Mouse (Mus musculus): ENCODE measurements around the gene Egln1. TPM values are rescaled to one million over a fixed set of nuclear protein-coding genes. Genes with fewer than 3 reads are reported as not detected.

The Egln1 gene
- polyA plus RNA-seq, 1 experiment from 2014 or later = 14.8 TPM

GRCm38 (mm10) chr8:124897386-124898250 is 51.5 kb downstream of the Egln1 start, which contains the start of the genes Exoc8 and Sprtn:
Gene Exoc8 (minus strand): TSS chr8:124897705.
Gene Sprtn (plus strand): TSS chr8:124897886.
- Histone ChIP-seq H3K4me3 (ENCODE audit: low read length) (peak within 1 kb of the TSS; percentile 97), H3K27me3 (replicated peaks; ENCODE audit: control insufficient read depth, insufficient read depth, low read length) (no peaks in the 10 kb centered on the region), H3K4me1 (ENCODE audit: control insufficient read depth, insufficient read depth, low read depth, low read length) (peaks cover 31% of the 10 kb centered on the region), H3K36me3 (ENCODE audit: control insufficient read depth, insufficient read depth, low read length) (peaks cover 30% of the 10 kb centered on the region), H3K27ac (ENCODE audit: low read depth, low read length) (peak within 1 kb of the TSS; percentile 87), H3K9ac (ENCODE audit: low read depth, low read length) (peak within 1 kb of the TSS; percentile 86), H3K4me2 (ENCODE audit: low read length) (peak within 1 kb of the TSS; percentile 93), H3K9me3 (ENCODE audit: control insufficient read depth, low read length) (no peaks in the 10 kb centered on the region)
- ATAC-seq = peak; percentile 93
- under 1% methylated on average over 108 of the region's 114 CpGs for WGBS

GRCm38 (mm10) chr8:124896632-124897385 is 52.3 kb downstream of the Egln1 start:
- no peaks in the 10 kb centered on the region for H3K9me3 ChIP-seq (ENCODE audit: control insufficient read depth, low read length)
- peak overlapping the region; percentile 86 for H3K4me2 ChIP-seq (ENCODE audit: low read length)
- ATAC-seq = peak; percentile 51
- peak overlapping the region; percentile 86 for H3K9ac ChIP-seq (ENCODE audit: low read depth, low read length)
- peak overlapping the region; percentile 87 for H3K27ac ChIP-seq (ENCODE audit: low read depth, low read length)
- H3K4me3 ChIP-seq (ENCODE audit: low read length) = peak overlapping the region; percentile 97
- H3K27me3 ChIP-seq (replicated peaks; ENCODE audit: control insufficient read depth, insufficient read depth, low read length) = no peaks in the 10 kb centered on the region
- H3K36me3 ChIP-seq (ENCODE audit: control insufficient read depth, insufficient read depth, low read length) = peaks cover 22% of the 10 kb centered on the region
- peaks cover 31% of the 10 kb centered on the region for H3K4me1 ChIP-seq (ENCODE audit: control insufficient read depth, insufficient read depth, low read depth, low read length)
- 1% methylated on average over 60 of the region's 60 CpGs for WGBS

GRCm38 (mm10) chr8:124896010-124896631 is 53.0 kb downstream of the Egln1 start:
- 82% methylated on average over 26 of the region's 26 CpGs for WGBS

GRCm38 (mm10) chr8:124892596-124892995 is 56.5 kb downstream of the Egln1 start:
- ATAC-seq = no peak
- H3K4me3 ChIP-seq (ENCODE audit: low read length) = no peak overlapping the region
- H3K9me3 ChIP-seq (ENCODE audit: control insufficient read depth, low read length) = no peaks in the 10 kb centered on the region; the same call in 1 of the 2 replicates
- 69% methylated on average over 3 of the region's 3 CpGs for WGBS
- H3K36me3 ChIP-seq (ENCODE audit: control insufficient read depth, insufficient read depth, low read length) = peaks cover 36% of the 10 kb centered on the region
- no peak overlapping the region for H3K4me2 ChIP-seq (ENCODE audit: low read length)
- no peak overlapping the region for H3K27ac ChIP-seq (ENCODE audit: low read depth, low read length)
- H3K4me1 ChIP-seq (ENCODE audit: control insufficient read depth, insufficient read depth, low read depth, low read length) = peaks cover 23% of the 10 kb centered on the region
- H3K9ac ChIP-seq (ENCODE audit: low read depth, low read length) = no peak overlapping the region
- H3K27me3 ChIP-seq (replicated peaks; ENCODE audit: control insufficient read depth, insufficient read depth, low read length) = no peaks in the 10 kb centered on the region

More at GRCm38 (mm10) chr8:124896010-124896631, 53.0 kb downstream of the Egln1 start:
- H3K9me3 ChIP-seq (ENCODE audit: control insufficient read depth, low read length) = no peaks in the 10 kb centered on the region
- peak overlapping the region; percentile 97 for H3K4me3 ChIP-seq (ENCODE audit: low read length)
- H3K9ac ChIP-seq (ENCODE audit: low read depth, low read length) = peak overlapping the region; percentile 86
- peaks cover 31% of the 10 kb centered on the region for H3K4me1 ChIP-seq (ENCODE audit: control insufficient read depth, insufficient read depth, low read depth, low read length)
- no peak overlapping the region for H3K27ac ChIP-seq (ENCODE audit: low read depth, low read length)
- no peaks in the 10 kb centered on the region for H3K27me3 ChIP-seq (replicated peaks; ENCODE audit: control insufficient read depth, insufficient read depth, low read length)
- H3K36me3 ChIP-seq (ENCODE audit: control insufficient read depth, insufficient read depth, low read length) = peaks cover 18% of the 10 kb centered on the region
- no peak for ATAC-seq
- peak overlapping the region; percentile 86 for H3K4me2 ChIP-seq (ENCODE audit: low read length)

GRCm38 (mm10) chr8:124888385-124888784 is 60.7 kb downstream of the Egln1 start:
- Histone ChIP-seq H3K9ac (ENCODE audit: low read depth, low read length) (no peak overlapping the region), H3K4me1 (ENCODE audit: control insufficient read depth, insufficient read depth, low read depth, low read length) (no peaks in the 10 kb centered on the region), H3K4me2 (ENCODE audit: low read length) (no peak overlapping the region), H3K27me3 (replicated peaks; ENCODE audit: control insufficient read depth, insufficient read depth, low read length) (no peaks in the 10 kb centered on the region), H3K4me3 (ENCODE audit: low read length) (no peak overlapping the region), H3K27ac (ENCODE audit: low read depth, low read length) (no peak overlapping the region), H3K36me3 (ENCODE audit: control insufficient read depth, insufficient read depth, low read length) (peaks cover 56% of the 10 kb centered on the region), H3K9me3 (ENCODE audit: control insufficient read depth, low read length) (no peaks in the 10 kb centered on the region; the same call in 1 of the 2 replicates)
- no peak for ATAC-seq
- 97% methylated on average over 5 of the region's 5 CpGs for WGBS

- WGBS = 86% methylated on average over 10 of the region's 10 CpGs
- H3K27ac ChIP-seq (ENCODE audit: low read depth, low read length) = no peak overlapping the region
- H3K4me3 ChIP-seq (ENCODE audit: low read length) = no peak overlapping the region
- no peaks in the 10 kb centered on the region for H3K27me3 ChIP-seq (replicated peaks; ENCODE audit: control insufficient read depth, insufficient read depth, low read length)
- no peak overlapping the region for H3K9ac ChIP-seq (ENCODE audit: low read depth, low read length)
- no peaks in the 10 kb centered on the region for H3K9me3 ChIP-seq (ENCODE audit: control insufficient read depth, low read length)
- H3K4me1 ChIP-seq (ENCODE audit: control insufficient read depth, insufficient read depth, low read depth, low read length) = no peaks in the 10 kb centered on the region
- no peak overlapping the region for H3K4me2 ChIP-seq (ENCODE audit: low read length)
- H3K36me3 ChIP-seq (ENCODE audit: control insufficient read depth, insufficient read depth, low read length) = peaks cover 49% of the 10 kb centered on the region
- ATAC-seq = no peak
Observed at GRCm38 (mm10) chr8:124878946-124879526, 70.1 kb downstream of the Egln1 start.

- H3K27ac ChIP-seq (ENCODE audit: low read depth, low read length) = no peak overlapping the region
- H3K9ac ChIP-seq (ENCODE audit: low read depth, low read length) = no peak overlapping the region
- H3K36me3 ChIP-seq (ENCODE audit: control insufficient read depth, insufficient read depth, low read length) = peaks cover 46% of the 10 kb centered on the region
- H3K27me3 ChIP-seq (replicated peaks; ENCODE audit: control insufficient read depth, insufficient read depth, low read length) = no peaks in the 10 kb centered on the region
- 86% methylated on average over 5 of the region's 5 CpGs for WGBS
- H3K9me3 ChIP-seq (ENCODE audit: control insufficient read depth, low read length) = no peaks in the 10 kb centered on the region
- H3K4me3 ChIP-seq (ENCODE audit: low read length) = no peak overlapping the region
- H3K4me1 ChIP-seq (ENCODE audit: control insufficient read depth, insufficient read depth, low read depth, low read length) = no peaks in the 10 kb centered on the region
- no peak for ATAC-seq
- H3K4me2 ChIP-seq (ENCODE audit: low read length) = no peak overlapping the region
Observed at GRCm38 (mm10) chr8:124878141-124878540, 71.0 kb downstream of the Egln1 start.

GRCm38 (mm10) chr8:124872690-124873089 is 76.4 kb downstream of the Egln1 start:
- ATAC-seq = no peak
- Histone ChIP-seq H3K4me2 (ENCODE audit: low read length) (no peak overlapping the region), H3K9ac (ENCODE audit: low read depth, low read length) (no peak overlapping the region), H3K36me3 (ENCODE audit: control insufficient read depth, insufficient read depth, low read length) (peaks cover 22% of the 10 kb centered on the region), H3K9me3 (ENCODE audit: control insufficient read depth, low read length) (no peaks in the 10 kb centered on the region), H3K4me1 (ENCODE audit: control insufficient read depth, insufficient read depth, low read depth, low read length) (no peaks in the 10 kb centered on the region), H3K4me3 (ENCODE audit: low read length) (no peak overlapping the region), H3K27me3 (replicated peaks; ENCODE audit: control insufficient read depth, insufficient read depth, low read length) (no peaks in the 10 kb centered on the region), H3K27ac (ENCODE audit: low read depth, low read length) (no peak overlapping the region)
- 96% methylated on average over 5 of the region's 5 CpGs for WGBS

Measured in hindbrain, embryonic 16.5 days (tissue).